Mouse (Mus musculus) T-cell, adult 2 months (primary cell): ENCODE data around the gene Zfp423.

Source experiments
- DNase-seq: peaks from one replicate; pipeline ENCODE4 v3.0.0; 2022; ENCODE audit warnings: low spot score

The Zfp423 gene

GRCm38 (mm10) chr8:87802571-87802970 lies 156.8 kb downstream of the Zfp423 start:
- DNase-seq: no peak

GRCm38 (mm10) chr8:87800121-87800520 lies 159.3 kb downstream of the Zfp423 start:
- no peak for DNase-seq

DNA sequence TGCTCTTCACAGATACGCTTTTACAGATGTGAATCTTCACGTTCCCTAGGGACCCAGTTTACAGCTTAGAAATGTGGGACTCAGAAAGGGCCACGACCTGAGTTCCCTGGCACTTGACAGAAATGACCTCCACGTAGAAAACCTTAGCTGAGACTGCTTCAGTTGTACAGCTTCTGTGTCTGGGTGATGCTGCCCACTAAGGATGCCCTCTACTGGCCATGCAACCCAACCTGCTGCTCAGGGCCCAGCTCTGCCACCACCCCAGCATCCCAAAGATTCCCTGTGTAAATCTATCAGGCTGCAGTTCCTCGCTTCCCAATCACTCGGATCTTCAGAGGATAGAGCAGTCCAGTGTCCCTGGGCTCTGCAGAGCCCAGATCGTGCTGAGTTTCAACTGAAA lies 163.2 kb downstream of the Zfp423 start:
- DNase-seq: no peak

GRCm38 (mm10) chr8:87794639-87795038 lies 164.8 kb downstream of the Zfp423 start:
- no peak for DNase-seq

- no peak for DNase-seq
Measured at GRCm38 (mm10) chr8:87791103-87791502, 168.3 kb downstream of the Zfp423 start.

DNA sequence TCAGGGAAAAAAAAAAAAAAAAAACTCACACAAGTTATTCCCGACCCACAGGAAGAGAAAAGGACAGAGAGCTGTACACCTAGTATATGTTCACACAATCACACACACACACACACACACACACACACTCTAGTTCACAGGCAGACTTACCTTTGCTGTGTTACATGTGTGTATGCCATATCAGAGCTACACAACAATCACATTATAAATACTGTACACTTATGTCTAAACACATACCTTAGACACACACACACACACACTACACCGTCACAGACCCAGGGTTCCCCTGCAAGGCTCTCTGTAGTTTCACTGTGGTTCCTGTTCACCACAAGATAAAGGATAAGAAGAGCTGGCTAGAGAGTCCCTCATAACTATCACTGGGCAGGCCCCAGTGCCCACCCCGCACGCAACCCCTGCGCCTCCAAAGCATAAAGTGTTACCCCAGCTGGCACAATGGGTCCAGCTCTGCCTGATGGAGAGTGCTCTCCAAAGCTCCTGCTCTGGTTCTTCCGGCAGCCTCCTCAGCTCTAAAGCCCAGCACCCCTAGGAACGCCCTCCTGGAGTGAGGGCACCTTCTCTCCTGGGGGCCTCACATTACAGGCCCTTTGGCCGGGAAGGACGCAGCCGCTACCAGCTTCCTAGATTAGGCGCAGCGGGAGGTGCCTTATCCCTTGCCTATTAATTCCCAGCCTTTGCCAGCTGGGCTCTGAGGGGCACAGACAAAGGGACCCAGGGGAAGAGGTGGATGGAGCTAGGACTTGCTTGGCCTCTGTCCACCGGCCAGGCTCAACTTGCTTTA lies 174.6 kb downstream of the Zfp423 start:
- DNase-seq: no peak

DNA sequence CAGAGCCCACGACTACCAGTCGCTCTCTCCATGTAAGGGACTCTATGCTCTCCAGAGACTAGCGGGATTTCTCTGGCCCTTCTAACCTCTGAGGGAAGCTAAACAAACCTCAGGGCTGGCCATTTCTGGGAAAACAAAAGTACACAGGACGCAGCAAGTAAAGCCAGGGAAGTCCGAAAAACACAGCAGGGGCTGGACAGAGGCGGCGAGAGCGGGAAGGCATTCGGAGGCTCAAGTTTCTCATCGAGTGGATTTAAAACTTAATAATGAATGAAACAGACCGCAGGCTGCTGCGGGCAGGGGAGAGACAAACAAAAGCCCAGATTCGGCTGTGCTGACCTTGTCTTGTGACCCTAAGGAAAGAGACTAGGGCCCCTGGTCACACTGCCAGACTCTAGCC lies 175.2 kb downstream of the Zfp423 start:
- DNase-seq: no peak

- no peak for DNase-seq
Measured at GRCm38 (mm10) chr8:87783198-87783597, 176.2 kb downstream of the Zfp423 start.

GRCm38 (mm10) chr8:87777586-87777985 lies 181.8 kb downstream of the Zfp423 start:
- no peak for DNase-seq

GRCm38 (mm10) chr8:87775889-87776288 lies 183.5 kb downstream of the Zfp423 start:
- no peak for DNase-seq

DNA sequence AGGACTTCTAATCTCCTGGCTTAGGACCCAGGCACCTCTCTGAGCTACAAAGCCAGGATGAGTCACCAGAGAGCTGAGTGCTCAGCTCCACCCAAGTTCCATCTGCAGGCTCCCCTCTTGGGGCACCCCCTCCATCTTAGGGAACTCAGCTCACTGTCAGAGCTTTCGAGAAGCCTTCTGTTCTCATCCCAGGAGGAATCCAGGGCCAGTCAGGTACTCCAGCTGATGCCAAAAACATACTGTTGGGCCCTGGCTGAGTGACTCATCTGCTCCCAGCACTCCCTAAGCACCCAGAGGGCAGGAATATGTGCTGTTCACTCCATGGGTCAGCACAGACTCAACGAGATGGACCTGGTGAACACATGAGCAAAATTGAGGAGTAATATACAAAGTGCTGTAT lies 184.4 kb downstream of the Zfp423 start:
- no peak for DNase-seq

DNA sequence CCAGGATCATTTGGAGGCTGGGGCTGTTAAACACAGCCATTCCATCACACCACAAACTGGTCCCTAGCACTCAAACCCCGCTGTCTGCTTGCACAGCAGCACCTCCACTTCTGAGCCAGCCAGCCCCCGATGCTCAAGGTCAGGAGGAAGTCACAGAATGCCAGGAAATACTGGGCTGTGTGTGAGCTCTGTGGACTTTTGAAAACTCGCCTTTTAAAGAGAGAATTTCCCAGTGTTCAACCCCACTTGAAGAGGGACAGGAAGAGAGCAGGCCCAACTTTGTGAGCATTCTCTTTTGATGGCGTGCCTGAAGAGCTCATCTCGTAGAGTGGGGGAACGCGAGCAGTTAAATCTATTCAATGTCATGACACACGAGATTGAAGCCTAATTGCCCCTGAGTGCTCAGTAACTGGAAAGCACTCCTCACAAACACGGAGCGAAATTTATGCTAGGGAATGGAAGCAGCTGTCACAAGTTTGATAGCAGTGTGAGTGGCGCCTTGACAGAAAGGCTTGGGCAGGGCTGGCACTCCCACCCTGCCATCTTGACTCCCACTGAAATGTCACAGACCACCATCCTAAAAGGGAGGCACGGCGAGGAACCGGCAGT lies 186.4 kb downstream of the Zfp423 start:
- DNase-seq: no peak

- no peak for DNase-seq
Measured at GRCm38 (mm10) chr8:87767882-87768281, 191.5 kb downstream of the Zfp423 start.

DNA sequence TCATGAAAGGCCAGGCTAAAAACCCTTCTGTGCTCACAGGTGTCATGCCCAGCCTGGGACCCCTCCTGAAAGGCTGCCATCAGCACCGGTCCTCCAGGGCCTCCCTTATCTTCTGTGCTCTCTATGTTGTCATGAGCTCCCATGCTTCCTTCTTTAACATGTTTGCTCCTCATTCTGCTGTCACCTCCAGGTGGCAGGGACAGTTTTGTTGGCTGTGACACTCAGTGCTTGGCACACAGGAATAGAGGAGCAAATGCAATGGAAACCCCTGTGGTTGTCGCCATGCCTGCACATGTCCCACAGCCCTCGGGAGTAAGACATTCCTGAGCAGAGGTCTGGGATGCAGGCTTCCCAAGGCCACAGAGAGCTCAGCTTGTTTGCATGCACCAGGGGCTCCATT lies 194.1 kb downstream of the Zfp423 start:
- no peak for DNase-seq

- no peak for DNase-seq
Measured at GRCm38 (mm10) chr8:87758750-87759149, 200.6 kb downstream of the Zfp423 start.

DNA sequence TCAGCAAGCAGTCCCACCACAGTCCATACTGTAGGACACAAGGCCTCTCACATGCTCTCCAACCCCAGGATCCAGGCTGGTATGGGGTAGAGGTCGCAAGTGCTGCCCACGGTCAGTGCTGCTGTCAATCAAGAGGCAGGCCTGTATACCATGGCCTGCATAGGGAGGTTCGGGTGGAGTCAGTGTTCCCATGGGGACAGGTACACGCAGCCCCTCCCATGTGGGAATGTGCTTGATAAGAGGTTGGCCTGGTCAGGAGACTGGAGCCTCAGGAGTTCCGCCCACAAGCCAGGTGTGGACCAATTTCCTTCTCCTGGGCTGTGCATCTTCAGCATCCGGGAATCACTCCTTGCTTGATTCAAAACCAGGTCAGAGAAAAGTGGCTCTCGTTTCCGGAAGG lies 204.5 kb downstream of the Zfp423 start:
- DNase-seq: no peak

DNA sequence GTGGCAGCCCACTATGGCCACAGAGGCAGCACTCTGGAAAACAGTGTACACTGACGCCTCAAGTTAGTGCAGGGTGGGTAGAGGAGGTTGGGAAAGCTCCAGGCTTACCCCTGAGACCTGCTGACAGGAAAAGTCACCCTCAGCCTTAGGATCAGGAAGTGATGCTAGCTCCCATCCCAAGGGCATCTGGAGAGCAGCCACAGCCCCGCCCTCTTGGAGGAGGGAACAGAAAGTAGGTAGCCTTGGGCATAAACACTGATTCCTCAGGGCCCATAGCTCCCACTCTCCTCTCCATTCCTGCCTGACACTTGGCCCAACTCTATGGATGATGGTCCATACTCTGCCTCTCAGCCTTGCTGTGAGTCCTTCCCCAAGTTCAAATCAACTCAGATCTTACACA lies 205.8 kb downstream of the Zfp423 start:
- no peak for DNase-seq

- DNase-seq: no peak
Measured at GRCm38 (mm10) chr8:87753148-87753547, 206.2 kb downstream of the Zfp423 start.

DNA sequence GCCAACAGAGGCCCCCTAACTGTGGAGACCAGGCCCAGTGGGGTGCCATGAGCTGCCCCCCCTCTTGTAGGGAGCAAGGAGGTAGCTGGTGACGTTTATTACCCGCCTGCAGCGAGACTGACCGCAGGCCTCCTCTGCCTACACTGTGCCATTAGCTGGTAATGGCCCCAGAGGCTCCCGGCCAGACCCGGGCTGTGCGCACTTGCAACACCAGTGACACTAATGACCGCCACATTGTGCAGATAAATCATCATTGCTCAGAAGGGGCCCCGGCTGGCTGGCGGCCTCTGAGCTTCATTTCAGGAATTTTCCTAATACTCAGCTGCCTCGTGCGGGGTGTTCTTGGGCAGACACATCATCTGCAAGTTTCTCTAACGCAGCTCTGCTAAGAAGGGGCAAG lies 206.7 kb downstream of the Zfp423 start:
- no peak for DNase-seq

- no peak for DNase-seq
Measured at GRCm38 (mm10) chr8:87747582-87747981, 211.8 kb downstream of the Zfp423 start.

DNA sequence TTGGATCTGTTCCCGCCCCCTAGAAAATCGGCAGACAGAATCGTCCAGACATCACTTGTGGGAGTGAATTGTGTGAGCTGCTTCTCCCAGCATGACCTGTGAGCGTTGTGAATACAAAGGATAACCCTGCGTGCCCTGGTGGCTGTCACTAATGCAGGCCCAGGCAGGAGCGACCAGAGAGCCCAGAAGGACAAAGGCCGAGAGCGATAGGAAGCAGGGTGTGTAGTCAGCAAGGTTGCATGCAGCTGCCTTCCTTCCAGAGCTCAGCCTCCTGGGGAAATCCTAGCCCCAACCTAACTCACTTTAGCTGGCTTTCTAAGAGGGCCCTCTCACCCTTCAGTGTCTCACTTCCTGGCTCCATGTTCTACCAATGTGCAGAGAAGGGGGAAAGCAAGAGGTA lies 212.3 kb downstream of the Zfp423 start:
- no peak for DNase-seq

GRCm38 (mm10) chr8:87746072-87746471 lies 213.3 kb downstream of the Zfp423 start:
- no peak for DNase-seq

GRCm38 (mm10) chr8:87745125-87745698 lies 214.2 kb downstream of the Zfp423 start:
- no peak for DNase-seq

GRCm38 (mm10) chr8:87744556-87744955 lies 214.8 kb downstream of the Zfp423 start:
- no peak for DNase-seq
